Mouse (Mus musculus): ENCODE data around the gene Tollip.

DNA sequence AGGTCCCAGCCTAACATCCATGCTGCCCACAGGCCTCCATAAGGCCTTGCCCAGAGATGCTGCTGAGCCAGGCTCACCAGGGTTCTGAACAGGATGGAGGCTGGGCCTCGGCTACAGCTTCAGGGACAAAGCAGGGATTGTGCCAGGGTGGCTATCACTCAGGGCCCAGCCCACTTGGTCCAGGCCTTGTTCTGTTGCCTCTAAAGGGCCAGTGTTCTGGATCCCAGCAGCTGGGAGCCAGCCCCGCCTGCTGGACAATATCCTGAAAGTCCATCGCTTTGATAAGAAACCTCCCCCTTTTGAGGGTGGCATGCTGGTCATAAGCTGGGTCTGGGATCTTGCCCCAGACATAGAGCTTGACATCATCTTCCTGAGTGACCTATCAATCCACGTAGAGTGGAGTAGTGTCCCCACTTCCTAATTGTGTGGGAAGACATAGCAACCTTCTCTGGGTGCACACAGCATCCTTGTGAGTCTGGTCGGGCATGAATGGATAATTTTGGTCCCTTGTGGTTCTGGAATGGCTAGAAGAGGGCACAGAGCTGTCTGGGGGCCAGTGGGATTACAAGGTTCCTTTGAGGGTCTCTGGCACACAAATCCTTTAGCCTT is 37.4 kb upstream of the Tollip start:
- TF ChIP-seq POLR2A (IDR thresholded peaks at IDR 0.05; ENCODE audit: borderline replicate concordance, extremely low read depth, low read depth, low read length) (no peak), CTCF (IDR thresholded peaks at IDR 0.05; ENCODE audit: insufficient read depth, low read length) (no peak)
